11 mouse cellular contexts compared by ENCODE assay signal in genomic region chr2:180788843-180789242, GRCm38 (mm10). TPM values are rescaled to one million over a fixed set of nuclear protein-coding genes. Genes with fewer than 3 reads are reported as not detected.
DNase-seq lines count a peak whose midpoint lies in the region; ATAC-seq and TF ChIP-seq lines count a peak whose summit lies in the region.
"Had no signal": no experiment of that assay in that cellular context is flagged by ENCODE, and none has a peak within 500 bp of the region (broad histone marks: within the 10 kb centered on the region; RNA-seq: fewer than 3 reads in every experiment).

No protein-coding gene starts in this region.

- no peak overlapping the region for H3K9ac ChIP-seq in heart, adult 2 months (ENCODE audit: low read depth, low read length)
- H3K9ac ChIP-seq in heart, embryonic 15.5 days = no peak overlapping the region
- H3K9ac ChIP-seq in neural tube, embryonic 14.5 days (replicated peaks; ENCODE audit: low read depth, low read length) = no peak overlapping the region

- ATAC-seq in heart, embryonic 15.5 days (replicated peaks; ENCODE audit: insufficient number of reproducible peaks, insufficient read depth, low FRiP score, low read depth) = 0 out of 2 replicates have a peak, but pooled peaks have one; percentile 6
- peak; percentile 82; the same call in 1 of the 2 replicates for ATAC-seq in neural tube, embryonic 14.5 days (ENCODE audit: low read depth)

- no peaks in the 10 kb centered on the region for H3K79me2 ChIP-seq in heart, adult 2 months (replicated peaks; ENCODE audit: control insufficient read depth, insufficient read depth, low read length)

- DNase-seq in heart, adult 2 months = peak; percentile 14 to 27
- DNase-seq in heart, adult 11 months = no peak
- DNase-seq in left cerebral cortex, postnatal 14 days (ENCODE audit: low spot score in 2 of 2) = peak; percentile 29 to 60
- DNase-seq in left cerebral cortex, adult 18-20 months (ENCODE audit: low spot score in 2 of 2) = no peak
- no peak for DNase-seq in spleen, postnatal 14 days (ENCODE audit: low spot score in 2 of 2)
- no peak for DNase-seq in embryo, embryonic 10 days (ENCODE audit: low spot score)

- no peaks in the 10 kb centered on the region for H3K27me3 ChIP-seq in heart, adult 2 months (ENCODE audit: control insufficient read depth, insufficient read depth, low read length)
- H3K27me3 ChIP-seq in heart, embryonic 15.5 days = peaks cover 41% of the 10 kb centered on the region
- H3K27me3 ChIP-seq in neural tube, embryonic 14.5 days (ENCODE audit: control insufficient read depth, insufficient read depth, low read length) = no peaks in the 10 kb centered on the region

- TF ChIP-seq POLR2A in heart, adult 2 months (IDR thresholded peaks at IDR 0.05; ENCODE audit: insufficient read depth, low read depth, low read length) = no peak

- H3K4me3 ChIP-seq in heart, adult 2 months = no peak overlapping the region
- no peak overlapping the region for H3K4me3 ChIP-seq in heart, embryonic 15.5 days
- no peak overlapping the region for H3K4me3 ChIP-seq in neural tube, embryonic 14.5 days (ENCODE audit: low read depth, low read length)

- intact Hi-C loops in heart, adult 2 months (cut with DNase I) = loop anchor here (5.0 kb wide), 1 partner anchor 283 kb away; no protein-coding TSS in a partner anchor
- intact Hi-C loops in left cerebral cortex, postnatal 14 days (cut with DNase I) = loop anchor here (5.0 kb wide), 2 partner anchors 33 to 103 kb away; no protein-coding TSS in a partner anchor

- no peak overlapping the region for H3K4me2 ChIP-seq in heart, embryonic 15.5 days
- H3K4me2 ChIP-seq in neural tube, embryonic 14.5 days (ENCODE audit: low read depth, low read length) = peak overlapping the region; percentile 24; the same call in 1 of the 2 replicates

- peaks cover 3% of the 10 kb centered on the region; the same call in 1 of the 2 replicates for H3K4me1 ChIP-seq in heart, adult 2 months (ENCODE audit: control insufficient read depth, insufficient read depth, low read length)
- H3K4me1 ChIP-seq in heart, embryonic 15.5 days (replicated peaks) = peaks cover 10% of the 10 kb centered on the region
- peaks cover 10% of the 10 kb centered on the region; the same call in 1 of the 2 replicates for H3K4me1 ChIP-seq in neural tube, embryonic 14.5 days (ENCODE audit: control insufficient read depth, insufficient read depth, low read length)

- TF ChIP-seq EP300 in heart, adult 2 months (IDR thresholded peaks at IDR 0.05; ENCODE audit: insufficient read depth, low read depth, low read length) = no peak

- peak overlapping the region; percentile 33; the same call in 1 of the 2 replicates for H3K27ac ChIP-seq in heart, adult 2 months
- H3K27ac ChIP-seq in heart, embryonic 15.5 days = no peak overlapping the region
- peak overlapping the region; percentile 28; the same call in 1 of the 2 replicates for H3K27ac ChIP-seq in neural tube, embryonic 14.5 days (ENCODE audit: low read depth, low read length)

- TF ChIP-seq CTCF in heart, adult 2 months (IDR thresholded peaks at IDR 0.05) = no peak

- H3K9me3 ChIP-seq in heart, embryonic 15.5 days (replicated peaks) = no peaks in the 10 kb centered on the region
- no peaks in the 10 kb centered on the region for H3K9me3 ChIP-seq in neural tube, embryonic 14.5 days (ENCODE audit: control insufficient read depth, low read length)

- no peaks in the 10 kb centered on the region for H3K36me3 ChIP-seq in heart, adult 2 months (ENCODE audit: control insufficient read depth, insufficient read depth, low read length)
- no peaks in the 10 kb centered on the region for H3K36me3 ChIP-seq in heart, embryonic 15.5 days
- H3K36me3 ChIP-seq in neural tube, embryonic 14.5 days (ENCODE audit: control insufficient read depth, insufficient read depth, low read length) = no peaks in the 10 kb centered on the region

- WGBS in heart, adult 2 months = 6% methylated on average over 7 of the region's 7 CpGs
- WGBS in heart, embryonic 15.5 days = 4% methylated on average over 7 of the region's 7 CpGs
- WGBS in neural tube, embryonic 14.5 days = 13% methylated on average over 5 of the region's 7 CpGs

RNA-seq across cellular contexts. Expression of gene Bhlhe23, which starts 12.1 kb away (rescaled TPM):
- total RNA-seq in heart, adult 2 months (2021) = not detected
- polyA plus RNA-seq in heart, adult 2 months (2012; rRNA removed) = not detected in 2 replicates
- total RNA-seq in left cerebral cortex, postnatal 14 days (2021) = not detected
- total RNA-seq in left cerebral cortex, adult 18-20 months (2021) = under 1 TPM in 1 of 2 experiments, not detected in 1; 0.14 TPM
- polyA plus RNA-seq in heart, embryonic 15.5 days (2015; fragmentation: Nextera tagmentation; extraction: Ambion mirVana) = not detected in 2 replicates
- 2.2 and 2.8 TPM in 2 replicates for polyA plus RNA-seq in neural tube, embryonic 14.5 days (2014; fragmentation: Nextera tagmentation; extraction: Ambion mirVana)
- total RNA-seq: neutrophil, adult 5-6 weeks had no signal
- polyA plus RNA-seq: cortical plate, adult 2 months; lung, embryonic 16.5 days had no signal

Comparison
In these comparisons a context has a peak if more than half of its experiments do, and no peak if none do; other contexts are left out.
1. DNase-seq: peak in heart, adult 2 months (2 of 2) and left cerebral cortex, postnatal 14 days (2 of 2); none in heart, adult 11 months (single experiment), left cerebral cortex, adult 18-20 months (0 of 2), spleen, postnatal 14 days (0 of 2) and embryo, embryonic 10 days (single experiment).